Mouse (Mus musculus) stomach, embryonic 14.5 days (tissue): Measurements from ENCODE around the gene Zbtb11. TPM values are rescaled to one million over a fixed set of nuclear protein-coding genes. Genes with fewer than 3 reads are reported as not detected.
"Not testable (repeated sequence)": the region's sequence is repeated elsewhere in the genome, so short reads cannot be mapped to it uniquely, and the experiment has no call there.

Experiments used
- ATAC-seq: fragments of 200-750 bp; cut with Nextera tagmentation; 2 replicates; pipeline ENCODE4 v1.8.0; 2017; ENCODE audit warnings: low read depth, moderate TSS enrichment; ENCODE audit not compliant: insufficient number of reproducible peaks, insufficient read depth, low FRiP score
- H3K27ac ChIP-seq: fragments of 300-500 bp; sonication (generic); 2 replicates; pipeline ENCODE4 v1.5.1; 2014; ENCODE audit warnings: mild to moderate bottlenecking, low read length, moderate library complexity, mixed read lengths
- H3K27me3 ChIP-seq: fragments of 300-500 bp; sonication (generic); 2 replicates; pipeline ENCODE4 v1.6.1; 2014; ENCODE audit warnings: low read length, control low read depth, mixed read lengths; ENCODE audit not compliant: control insufficient read depth, insufficient read depth
- H3K36me3 ChIP-seq: fragments of 300-500 bp; sonication (generic); 2 replicates; pipeline ENCODE4 v1.6.1; 2014; ENCODE audit warnings: mild to moderate bottlenecking, control low read depth, low read length, moderate library complexity, mixed read lengths; ENCODE audit not compliant: control insufficient read depth, insufficient read depth
- H3K4me1 ChIP-seq: fragments of 300-500 bp; sonication (generic); 2 replicates; pipeline ENCODE4 v1.6.1; 2014; ENCODE audit warnings: low read length, control low read depth, mixed read lengths; ENCODE audit not compliant: control insufficient read depth, insufficient read depth
- H3K4me2 ChIP-seq: fragments of 300-500 bp; sonication (generic); replicated peaks from 2 replicates; pipeline ENCODE4 v1.6.1; 2014; ENCODE audit warnings: low read depth, low read length, control low read depth
- H3K4me3 ChIP-seq: fragments of 300-500 bp; sonication (generic); 2 replicates; pipeline ENCODE4 v1.5.1; 2014; ENCODE audit warnings: low read depth, low read length, control low read depth
- H3K9ac ChIP-seq: fragments of 300-500 bp; sonication (generic); replicated peaks from 2 replicates; pipeline ENCODE4 v1.6.1; 2014; ENCODE audit warnings: low read depth, mild to moderate bottlenecking, control low read depth, low read length, moderate library complexity, mixed read lengths
- H3K9me3 ChIP-seq: fragments of 300-500 bp; sonication (generic); 2 replicates; pipeline ENCODE4 v1.6.1; 2016; ENCODE audit warnings: low read depth, low read length, control low read depth; ENCODE audit not compliant: control insufficient read depth
- WGBS: fragments of 180-500 bp; shearing (Covaris S2); extraction: QIAGEN DNeasy Blood & Tissue Kit; methylation state at CpG from one replicate; pipeline ENCODE4 v1.1.7; 2014; 5-methylcytosine and 5-hydroxymethylcytosine counted together
- polyA plus RNA-seq: library from polyadenylated mRNA; unstranded; fragments of >200 nt; fragmentation: Nextera tagmentation; extraction: Ambion mirVana; gene quantifications from 2 replicates; pipeline ENCODE4 v1.2.1, GENCODE M21; 2014

Gene Zbtb11
- polyA plus RNA-seq, 1 experiment from 2014 or later: 22.3 TPM

DNA sequence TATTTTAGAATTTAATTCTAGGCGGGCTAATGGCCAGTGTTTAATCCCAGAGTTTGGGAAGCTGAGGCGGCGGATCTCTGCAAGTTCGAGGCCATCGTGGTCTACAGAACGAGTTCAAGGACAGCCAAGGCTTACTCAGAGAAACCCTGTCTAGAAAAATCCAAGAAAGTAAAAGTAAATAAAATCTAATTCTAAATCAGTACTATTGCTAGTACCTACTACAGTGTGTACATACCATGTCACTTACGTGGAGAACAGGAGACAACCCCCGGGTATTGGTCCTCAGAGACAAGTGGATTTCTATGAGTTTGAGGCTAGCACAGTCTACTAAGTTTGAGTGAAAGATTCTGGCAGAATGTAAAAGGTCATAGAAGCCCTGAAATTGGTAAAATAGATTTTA lies 64.4 kb downstream of the Zbtb11 start:
- WGBS: 30% methylated on average over 8 of the region's 8 CpGs
- H3K36me3 ChIP-seq: peaks cover 17% of the 10 kb centered on the region
- H3K4me3 ChIP-seq: peak overlapping the region; percentile 88
- H3K4me1 ChIP-seq: peaks cover 13% of the 10 kb centered on the region
- H3K9ac ChIP-seq: peak overlapping the region; percentile 85
- no peaks in the 10 kb centered on the region for H3K9me3 ChIP-seq
- ATAC-seq: no peak
- H3K27me3 ChIP-seq: no peaks in the 10 kb centered on the region
- H3K4me2 ChIP-seq: peak overlapping the region; percentile 45
- peak overlapping the region; percentile 86 for H3K27ac ChIP-seq

- not testable (repeated sequence) for H3K9ac ChIP-seq, H3K36me3 ChIP-seq, H3K27ac ChIP-seq, H3K9me3 ChIP-seq, H3K27me3 ChIP-seq, H3K4me1 ChIP-seq, H3K4me3 ChIP-seq, ATAC-seq, H3K4me2 ChIP-seq
- no CpG with 5 or more reads among the region's 4 CpGs for WGBS
Measured at GRCm38 (mm10) chr16:56048038-56048437, 74.4 kb downstream of the Zbtb11 start, which contains the start of gene Senp7. TSS of gene Senp7 (plus strand) at chr16:56048338.

GRCm38 (mm10) chr16:56055911-56056310 lies 82.2 kb downstream of the Zbtb11 start:
- ATAC-seq: no peak

DNA sequence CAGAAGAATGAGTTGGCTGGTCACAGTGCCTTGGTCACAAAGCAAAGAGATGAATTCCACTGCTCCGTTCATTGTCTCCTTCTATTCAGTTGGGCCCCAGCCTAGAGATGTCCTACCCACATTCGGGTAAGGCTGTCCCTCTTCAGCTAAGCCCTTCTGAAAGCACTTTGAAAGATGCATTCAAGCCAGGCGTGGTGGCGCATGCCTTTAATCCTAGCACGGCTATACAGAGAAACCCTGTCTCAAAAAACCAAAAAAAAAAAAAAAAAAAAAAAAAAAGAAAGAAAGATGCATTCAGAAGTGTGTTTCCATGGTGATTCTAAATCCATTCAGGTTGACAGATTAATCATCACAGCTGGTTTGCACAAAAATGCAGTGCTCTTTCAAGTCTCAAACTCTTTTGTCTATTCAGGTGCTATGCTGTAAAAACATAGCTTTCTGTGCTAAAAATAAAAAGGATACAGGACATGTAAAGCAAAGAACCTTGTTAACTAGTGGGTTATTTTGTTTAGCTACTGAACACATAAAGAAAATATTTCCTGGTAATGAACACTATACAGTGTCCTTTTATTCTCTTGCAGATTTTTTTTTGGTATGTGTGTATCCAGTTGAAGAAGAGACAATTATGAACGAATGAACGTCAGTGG lies 83.4 kb downstream of the Zbtb11 start:
- Histone ChIP-seq H3K4me1 (no peaks in the 10 kb centered on the region), H3K27me3 (no peaks in the 10 kb centered on the region), H3K9me3 (no peaks in the 10 kb centered on the region), H3K36me3 (no peaks in the 10 kb centered on the region), H3K27ac (no peak overlapping the region), H3K9ac (no peak overlapping the region), H3K4me3 (no peak overlapping the region), H3K4me2 (no peak overlapping the region)
- WGBS: 56% methylated on average over 7 of the region's 7 CpGs
- peak; percentile 28; the same call in 1 of the 2 replicates for ATAC-seq

More at GRCm38 (mm10) chr16:56055911-56056310, 82.2 kb downstream of the Zbtb11 start:
- Histone ChIP-seq H3K4me3 (no peak overlapping the region), H3K9ac (no peak overlapping the region), H3K27ac (no peak overlapping the region), H3K36me3 (no peaks in the 10 kb centered on the region), H3K27me3 (no peaks in the 10 kb centered on the region), H3K4me1 (no peaks in the 10 kb centered on the region), H3K4me2 (no peak overlapping the region), H3K9me3 (no peaks in the 10 kb centered on the region)
- 73% methylated on average over 3 of the region's 3 CpGs for WGBS

DNA sequence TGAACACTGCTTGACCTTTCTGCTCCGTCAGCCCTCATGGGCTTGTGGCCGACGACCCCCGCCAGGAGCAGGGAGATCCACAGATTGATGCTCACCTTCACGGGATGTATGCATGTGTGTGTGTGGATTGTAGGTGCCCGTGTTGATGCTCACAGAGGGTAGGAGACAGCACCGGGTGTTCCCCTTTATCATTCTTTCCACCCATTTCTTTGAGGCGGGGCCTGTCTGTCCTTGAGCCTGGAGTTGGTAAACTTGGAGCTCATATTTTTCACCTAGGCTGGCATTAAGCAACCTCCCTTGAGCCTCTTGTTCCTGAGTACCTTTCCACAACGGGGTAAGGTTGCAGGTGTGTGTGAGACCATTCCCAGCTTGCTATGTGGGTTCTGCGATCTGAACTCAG lies 84.5 kb downstream of the Zbtb11 start:
- Histone ChIP-seq H3K4me3 (no peak overlapping the region), H3K36me3 (no peaks in the 10 kb centered on the region), H3K27ac (no peak overlapping the region), H3K27me3 (no peaks in the 10 kb centered on the region), H3K4me2 (no peak overlapping the region), H3K9me3 (no peaks in the 10 kb centered on the region), H3K9ac (no peak overlapping the region), H3K4me1 (no peaks in the 10 kb centered on the region)
- 74% methylated on average over 10 of the region's 10 CpGs for WGBS
- no peak for ATAC-seq

Other genes starting within 250 kb of the Zbtb11 start
- 6.4 and 8.3 TPM in 2 replicates for gene Nfkbiz, start 135.0 kb upstream of the Zbtb11 start, polyA plus RNA-seq
- 0.52 and 0.77 TPM in 2 replicates for gene Nxpe3, start 78.6 kb upstream of the Zbtb11 start, polyA plus RNA-seq
- gene Cep97, start 39.0 kb upstream of the Zbtb11 start, polyA plus RNA-seq: 12.6 and 12.7 TPM in 2 replicates
- gene Rpl24, start 7.6 kb upstream of the Zbtb11 start, polyA plus RNA-seq: 885 and 926 TPM in 2 replicates
- 231 and 241 TPM in 2 replicates for gene Pcnp, start 55.9 kb downstream of the Zbtb11 start, polyA plus RNA-seq
- gene Trmt10c, start 63.9 kb downstream of the Zbtb11 start, polyA plus RNA-seq: 28.4 and 29.0 TPM in 2 replicates
- 46.4 and 47.9 TPM in 2 replicates for gene Senp7, start 74.5 kb downstream of the Zbtb11 start, polyA plus RNA-seq
- 0.35 and 0.76 TPM in 2 replicates for gene Impg2, start 230.4 kb downstream of the Zbtb11 start, polyA plus RNA-seq